Mouse (Mus musculus) stomach, postnatal 0 days (tissue): ENCODE results near the gene Ccdc40.

Experiments
- CTCF ChIP-seq: IDR thresholded peaks from 2 replicates; pipeline ENCODE4 v1.5.1; 2016; ENCODE audit warnings: antibody characterized with exemption, low read depth, mild to moderate bottlenecking, moderate library complexity
- EP300 ChIP-seq: optimal IDR thresholded peaks from 2 replicates; pipeline ENCODE3; 2016; ENCODE audit warnings: antibody characterized with exemption

DNA sequence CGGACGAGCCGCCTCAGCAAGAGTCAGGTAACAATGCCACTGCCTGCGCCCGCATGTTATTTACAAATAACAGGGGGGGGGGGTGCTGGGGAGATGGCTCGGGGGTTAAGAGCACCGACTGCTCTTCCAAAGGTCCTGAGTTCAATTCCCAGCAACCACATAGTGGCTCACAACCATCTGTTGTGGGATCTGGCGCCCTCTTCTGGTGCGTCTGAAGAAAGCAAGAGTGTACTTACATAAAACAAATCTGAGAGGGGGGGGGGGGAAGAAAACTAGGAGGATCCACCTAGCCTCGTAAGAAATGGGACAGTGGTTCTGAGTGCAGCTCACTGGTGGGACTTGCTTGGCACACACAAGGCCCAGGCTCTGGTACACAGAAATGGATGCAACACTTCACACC lies 6.4 kb downstream of the Ccdc40 start:
- TF ChIP-seq EP300 (no peak), CTCF (peak; percentile 22; the same call in 1 of the 2 replicates)
